15 mouse cellular contexts compared by ENCODE assay signal in the genomic region with DNA sequence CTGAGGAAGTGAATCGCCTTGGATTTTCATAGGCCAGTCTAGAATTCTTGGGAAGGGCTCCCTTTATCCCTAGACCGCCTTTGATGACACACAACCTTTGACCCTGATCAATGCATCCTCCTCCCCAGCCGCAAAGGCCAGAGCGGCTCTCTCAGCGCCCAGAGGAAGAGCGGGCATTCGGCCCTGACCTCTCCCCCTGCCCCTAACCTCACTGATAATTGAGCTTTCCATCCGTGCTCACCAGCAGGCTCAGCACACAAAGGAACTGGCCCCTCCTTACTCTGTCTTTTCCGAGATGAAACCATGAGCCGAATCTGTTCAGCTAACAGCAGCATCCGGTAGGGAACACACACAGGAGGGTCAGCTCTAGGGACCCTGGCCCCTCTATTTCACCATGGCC.
DNase-seq lines count a peak whose midpoint lies in the region; ATAC-seq and TF ChIP-seq lines count a peak whose summit lies in the region.
"Had no signal": no experiment of that assay in that cellular context is flagged by ENCODE, and none has a peak within 500 bp of the region (broad histone marks: within the 10 kb centered on the region; RNA-seq: fewer than 3 reads in every experiment).

No protein-coding gene starts in this region.

- H3K4me3 ChIP-seq in lung, embryonic 14.5 days (ENCODE audit: low read depth, low read length) = no peak overlapping the region
- H3K4me3 ChIP-seq in forebrain, embryonic 14.5 days (ENCODE audit: low read depth, low read length) = no peak overlapping the region
- H3K4me3 ChIP-seq in liver, postnatal 0 days (ENCODE audit: low read depth, low read length) = no peak overlapping the region
- H3K4me3 ChIP-seq: heart, embryonic 15.5 days; megakaryocyte, embryonic 14.5 days had no signal

- no peak for DNase-seq in lung, embryonic 14.5 days
- DNase-seq in lung, postnatal 4 days = no peak
- no peak for DNase-seq in forebrain, embryonic 14.5 days (ENCODE audit: low spot score)
- peak; percentile 24 for DNase-seq in liver, postnatal 0 days
- peak; percentile 73 for DNase-seq in yolk sac, embryonic 10.5 days (ENCODE audit: low spot score)
- DNase-seq in left cerebral cortex, adult 11 months (ENCODE audit: low spot score) = no peak
- no peak for DNase-seq in right cerebral cortex, postnatal 4 days
- DNase-seq: cerebellum, postnatal 10 days; kidney, adult 18-20 months; layer of hippocampus, postnatal 36 days; thymus, postnatal 25 days had no signal

- H3K9me3 ChIP-seq in lung, embryonic 14.5 days (ENCODE audit: low read depth, low read length) = no peaks in the 10 kb centered on the region
- H3K9me3 ChIP-seq in forebrain, embryonic 14.5 days (replicated peaks; ENCODE audit: control insufficient read depth, low read length) = no peaks in the 10 kb centered on the region
- H3K9me3 ChIP-seq in liver, postnatal 0 days (ENCODE audit: low read length) = no peaks in the 10 kb centered on the region
- H3K9me3 ChIP-seq: heart, embryonic 15.5 days; megakaryocyte, embryonic 14.5 days had no signal

- ATAC-seq in lung, embryonic 14.5 days (ENCODE audit: insufficient read depth) = peak; percentile 27; the same call in 1 of the 2 replicates
- ATAC-seq in forebrain, embryonic 14.5 days = peak; percentile 20; the same call in 1 of the 2 replicates
- ATAC-seq in liver, postnatal 0 days = no peak

- WGBS in lung, embryonic 14.5 days = 20% methylated on average over 11 of the region's 11 CpGs
- 17% methylated on average over 11 of the region's 11 CpGs for WGBS in forebrain, embryonic 14.5 days
- 49% methylated on average over 11 of the region's 11 CpGs for WGBS in liver, postnatal 0 days (ENCODE audit: insufficient replicate concordance)

- peaks cover 6% of the 10 kb centered on the region for H3K4me1 ChIP-seq in lung, embryonic 14.5 days (ENCODE audit: insufficient read depth)
- 0 out of 2 replicates have a peak, but pooled peaks cover 5% of the 10 kb centered on the region for H3K4me1 ChIP-seq in forebrain, embryonic 14.5 days (ENCODE audit: control insufficient read depth, insufficient read depth, low read length)
- peaks cover 15% of the 10 kb centered on the region; the same call in 1 of the 2 replicates for H3K4me1 ChIP-seq in liver, postnatal 0 days (ENCODE audit: insufficient read depth)
- H3K4me1 ChIP-seq: heart, embryonic 15.5 days had no signal

- no peak overlapping the region for H3K9ac ChIP-seq in lung, embryonic 14.5 days
- no peak overlapping the region for H3K9ac ChIP-seq in forebrain, embryonic 14.5 days (ENCODE audit: low read length)
- no peak overlapping the region for H3K9ac ChIP-seq in liver, postnatal 0 days (replicated peaks)
- H3K9ac ChIP-seq: heart, embryonic 15.5 days; liver, embryonic 14.5 days had no signal

- no peak for TF ChIP-seq EP300 in liver, postnatal 0 days (IDR thresholded peaks at IDR 0.05; ENCODE audit: low read depth)

- H3K27ac ChIP-seq in lung, embryonic 14.5 days (ENCODE audit: low read depth) = no peak overlapping the region
- no peak overlapping the region for H3K27ac ChIP-seq in forebrain, embryonic 14.5 days (ENCODE audit: low read depth, low read length)
- no peak overlapping the region for H3K27ac ChIP-seq in liver, postnatal 0 days (ENCODE audit: low read depth)
- H3K27ac ChIP-seq: heart, embryonic 15.5 days; liver, embryonic 14.5 days had no signal

- TF ChIP-seq CTCF in lung, embryonic 14.5 days (IDR thresholded peaks at IDR 0.05; ENCODE audit: low read depth) = no peak
- TF ChIP-seq CTCF in liver, postnatal 0 days (IDR thresholded peaks at IDR 0.05; ENCODE audit: low read depth) = no peak

- no peak overlapping the region for H3K4me2 ChIP-seq in lung, embryonic 14.5 days
- H3K4me2 ChIP-seq in forebrain, embryonic 14.5 days (ENCODE audit: low read length) = no peak overlapping the region
- H3K4me2 ChIP-seq in liver, postnatal 0 days (ENCODE audit: low read depth, low read length) = no peak overlapping the region
- H3K4me2 ChIP-seq: heart, embryonic 15.5 days had no signal

- no peaks in the 10 kb centered on the region for H3K36me3 ChIP-seq in lung, embryonic 14.5 days (ENCODE audit: insufficient read depth)
- no peaks in the 10 kb centered on the region for H3K36me3 ChIP-seq in forebrain, embryonic 14.5 days (ENCODE audit: control insufficient read depth, insufficient read depth, low read length)
- H3K36me3 ChIP-seq in liver, postnatal 0 days (replicated peaks; ENCODE audit: insufficient read depth, low read length) = no peaks in the 10 kb centered on the region
- H3K36me3 ChIP-seq: heart, embryonic 15.5 days had no signal

- no peaks in the 10 kb centered on the region for H3K27me3 ChIP-seq in lung, embryonic 14.5 days (ENCODE audit: insufficient read depth, low read length)
- H3K27me3 ChIP-seq in forebrain, embryonic 14.5 days (replicated peaks; ENCODE audit: control insufficient read depth, insufficient read depth, low read length) = no peaks in the 10 kb centered on the region
- H3K27me3 ChIP-seq in liver, postnatal 0 days (ENCODE audit: insufficient read depth, low read length) = no peaks in the 10 kb centered on the region
- H3K27me3 ChIP-seq: CH12.LX; heart, embryonic 15.5 days had no signal

Comparison
In these comparisons a context has a peak if more than half of its experiments do, and no peak if none do; other contexts are left out.
1. DNase-seq: peak in liver, postnatal 0 days (single experiment) and yolk sac, embryonic 10.5 days (single experiment); none in lung, embryonic 14.5 days (single experiment), lung, postnatal 4 days (0 of 2), forebrain, embryonic 14.5 days (single experiment), left cerebral cortex, adult 11 months (single experiment) and right cerebral cortex, postnatal 4 days (single experiment).